9 mouse cellular contexts compared by ENCODE assay signal in genomic region chr12:76832704-76833103, GRCm38 (mm10). TPM values are rescaled to one million over a fixed set of nuclear protein-coding genes. Genes with fewer than 3 reads are reported as not detected.
DNase-seq lines count a peak whose midpoint lies in the region; ATAC-seq and TF ChIP-seq lines count a peak whose summit lies in the region.
"Had no signal": no experiment of that assay in that cellular context is flagged by ENCODE, and none has a peak within 500 bp of the region (broad histone marks: within the 10 kb centered on the region; RNA-seq: fewer than 3 reads in every experiment).

No protein-coding gene starts in this region.

- H3K4me1 ChIP-seq in kidney, adult 2 months (ENCODE audit: control insufficient read depth, insufficient read depth, low read length): no peaks in the 10 kb centered on the region
- no peaks in the 10 kb centered on the region for H3K4me1 ChIP-seq in kidney, embryonic 15.5 days
- no peaks in the 10 kb centered on the region for H3K4me1 ChIP-seq in lung, adult 2 months (ENCODE audit: control insufficient read depth, insufficient read depth, low read length)

- TF ChIP-seq POLR2A in kidney, adult 2 months (IDR thresholded peaks at IDR 0.05; ENCODE audit: low read depth, low read length): no peak
- TF ChIP-seq POLR2A in brain, embryonic 14.5 days (IDR thresholded peaks at IDR 0.05; ENCODE audit: borderline replicate concordance, extremely low read depth, insufficient read depth, insufficient read length, poor library complexity, severe bottlenecking): no peak
- TF ChIP-seq POLR2A in lung, adult 2 months (IDR thresholded peaks at IDR 0.05; ENCODE audit: borderline replicate concordance, extremely low read depth, low read depth, low read length): no peak

- 4% methylated on average over 3 of the region's 3 CpGs for WGBS in kidney, adult 2 months
- WGBS in kidney, embryonic 15.5 days: 11% methylated on average over 3 of the region's 3 CpGs
- 7% methylated on average over 3 of the region's 3 CpGs for WGBS in lung, adult 2 months

- peak; percentile 41 for DNase-seq in kidney, adult 2 months
- peak; percentile 71 for DNase-seq in ES-CJ7 (ENCODE audit: low read depth, low spot score)
- peak; percentile 83 for DNase-seq in brain, embryonic 14.5 days (ENCODE audit: low read depth)
- no peak for DNase-seq in lung, adult 2 months
- no peak for DNase-seq in Muller cell, postnatal 12 days (ENCODE audit: inconsistent ontology term)
- DNase-seq in ovary, postnatal 36 days (ENCODE audit: low spot score): no peak

- H3K9me3 ChIP-seq in kidney, embryonic 15.5 days (replicated peaks): no peaks in the 10 kb centered on the region

- H3K36me3 ChIP-seq in kidney, adult 2 months (ENCODE audit: control insufficient read depth, insufficient read depth, low read length): no peaks in the 10 kb centered on the region
- H3K36me3 ChIP-seq in kidney, embryonic 15.5 days: no peaks in the 10 kb centered on the region

- peak; percentile 78 for TF ChIP-seq CTCF in kidney, adult 2 months (conservative IDR thresholded peaks at IDR 0.05; ENCODE audit: insufficient read depth, insufficient read length, low read depth, low read length)
- peak; percentile 74 for TF ChIP-seq CTCF in brain, embryonic 14.5 days (IDR thresholded peaks at IDR 0.05; ENCODE audit: borderline replicate concordance, extremely low read depth, insufficient read depth, insufficient read length)
- TF ChIP-seq CTCF in lung, adult 2 months (IDR thresholded peaks at IDR 0.05; ENCODE audit: insufficient read depth, low read length): peak; percentile 76

- H3K4me2 ChIP-seq in kidney, embryonic 15.5 days: no peak overlapping the region

- H3K9ac ChIP-seq in kidney, embryonic 15.5 days: no peak overlapping the region

- no peak overlapping the region for H3K4me3 ChIP-seq in kidney, adult 2 months (ENCODE audit: insufficient read depth, low read depth, low read length)
- no peak overlapping the region for H3K4me3 ChIP-seq in kidney, embryonic 15.5 days (replicated peaks)
- no peak overlapping the region for H3K4me3 ChIP-seq in lung, adult 2 months (replicated peaks; ENCODE audit: extremely low read depth, low read depth, low read length)

- H3K27me3 ChIP-seq in kidney, adult 2 months (replicated peaks; ENCODE audit: control insufficient read depth, insufficient read depth, low read length): no peaks in the 10 kb centered on the region
- no peaks in the 10 kb centered on the region; the same call in 1 of the 2 replicates for H3K27me3 ChIP-seq in kidney, embryonic 15.5 days

- ATAC-seq in kidney, embryonic 15.5 days (replicated peaks; ENCODE audit: low FRiP score): no peak
- ATAC-seq in erythroid progenitor cell, adult 5-6 weeks (replicated peaks; ENCODE audit: low FRiP score, poor library complexity, severe bottlenecking): no peak

- no peak overlapping the region for H3K27ac ChIP-seq in kidney, adult 2 months (ENCODE audit: insufficient read depth, low read depth, low read length)
- no peak overlapping the region for H3K27ac ChIP-seq in kidney, embryonic 15.5 days
- H3K27ac ChIP-seq: macrophage had no signal

RNA-seq across cellular contexts. Expression of gene Rab15, which starts 10.0 kb away (rescaled TPM):
- 4.4 and 4.7 TPM in 2 replicates for polyA plus RNA-seq in kidney, adult 2 months (2012; rRNA removed)
- polyA plus RNA-seq in kidney, embryonic 15.5 days (2015; fragmentation: Nextera tagmentation; extraction: Ambion mirVana): 10.9 and 11.1 TPM in 2 replicates
- 27.4 and 37.6 TPM in 2 replicates for polyA plus RNA-seq in brain, embryonic 14.5 days (2012; rRNA removed)
- polyA plus RNA-seq in lung, adult 2 months (2012; rRNA removed): 17.5 and 20.3 TPM in 2 replicates
- total RNA-seq in erythroid progenitor cell, adult 5-6 weeks (2015; ENCODE audit: low replicate concordance): 0.36 TPM in 1 of 2 replicates, not detected in the other
- not detected in 2 replicates for total RNA-seq in erythroid progenitor cell, adult 5-6 weeks (2017; ENCODE audit: low replicate concordance)

RNA-seq across cellular contexts. Expression of gene Gpx2, which starts 37.4 kb away (rescaled TPM):
- polyA plus RNA-seq in kidney, adult 2 months (2012; rRNA removed): 0.08 and 0.33 TPM in 2 replicates
- 4.0 TPM in 1 of 2 replicates, not detected in the other for polyA plus RNA-seq in kidney, embryonic 15.5 days (2015; fragmentation: Nextera tagmentation; extraction: Ambion mirVana)
- polyA plus RNA-seq in brain, embryonic 14.5 days (2012; rRNA removed): 0.15 and 0.22 TPM in 2 replicates
- polyA plus RNA-seq in lung, adult 2 months (2012; rRNA removed): 53.9 and 186 TPM in 2 replicates
- 1.3 TPM in 1 of 2 replicates, not detected in the other for total RNA-seq in erythroid progenitor cell, adult 5-6 weeks (2015; ENCODE audit: low replicate concordance)
- total RNA-seq in erythroid progenitor cell, adult 5-6 weeks (2017; ENCODE audit: low replicate concordance): not detected in 2 replicates
- polyA plus RNA-seq: macrophage had no signal

Comparison
In these comparisons a context has a peak if more than half of its experiments do, and no peak if none do; other contexts are left out.
1. DNase-seq: peak in kidney, adult 2 months (single experiment), ES-CJ7 (single experiment) and brain, embryonic 14.5 days (single experiment); none in lung, adult 2 months (single experiment), Muller cell, postnatal 12 days (single experiment) and ovary, postnatal 36 days (single experiment).
2. RNA of gene Gpx2, which starts 37.4 kb away (polyA plus RNA-seq): 53.9 to 186 TPM in lung, adult 2 months; 0.15 to 0.22 TPM in brain, embryonic 14.5 days, 4.0 TPM in kidney, embryonic 15.5 days and 0.08 to 0.33 TPM in kidney, adult 2 months; every median in the first group is over 10 times any median in the second.
3. Peak in every context shown above with its lines, with median percentiles within 50 percentile points of each other: CTCF ChIP-seq.